Mouse (Mus musculus) lung, postnatal 25 days (tissue): ENCODE measurements at regions not wholly inside any gene's neighbourhood (a gene's known extent, or its start where the extent isn't known, plus 50 kb on each side); places are given as distances from the start of the nearest gene placed in this dataset.

ENCODE experiments used
- DNase-seq: peaks from one replicate; pipeline ENCODE4 v3.0.0; 2022; ENCODE audit warnings: low spot score

DNA sequence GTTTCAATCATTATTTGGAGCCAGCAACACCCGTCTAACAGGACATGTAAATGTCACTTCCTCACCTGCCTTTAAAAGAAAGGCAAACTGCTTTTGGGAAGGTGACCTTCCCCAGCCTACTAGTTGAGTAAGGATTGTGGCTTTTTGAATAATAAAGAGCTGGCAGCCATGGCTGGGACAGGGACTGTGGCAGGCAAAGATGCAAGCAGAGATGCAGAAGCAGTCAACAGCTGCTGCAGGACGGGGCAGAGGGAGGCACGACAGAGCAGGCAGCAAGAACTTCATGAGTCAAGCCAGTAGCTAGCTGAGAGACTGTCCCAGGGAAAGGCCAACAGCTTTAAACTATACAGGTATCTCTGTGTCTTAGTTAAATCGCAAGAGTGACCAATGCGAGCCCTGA is 334.7 kb upstream of the Zfp462 start:
- DNase-seq, result no peak

DNA sequence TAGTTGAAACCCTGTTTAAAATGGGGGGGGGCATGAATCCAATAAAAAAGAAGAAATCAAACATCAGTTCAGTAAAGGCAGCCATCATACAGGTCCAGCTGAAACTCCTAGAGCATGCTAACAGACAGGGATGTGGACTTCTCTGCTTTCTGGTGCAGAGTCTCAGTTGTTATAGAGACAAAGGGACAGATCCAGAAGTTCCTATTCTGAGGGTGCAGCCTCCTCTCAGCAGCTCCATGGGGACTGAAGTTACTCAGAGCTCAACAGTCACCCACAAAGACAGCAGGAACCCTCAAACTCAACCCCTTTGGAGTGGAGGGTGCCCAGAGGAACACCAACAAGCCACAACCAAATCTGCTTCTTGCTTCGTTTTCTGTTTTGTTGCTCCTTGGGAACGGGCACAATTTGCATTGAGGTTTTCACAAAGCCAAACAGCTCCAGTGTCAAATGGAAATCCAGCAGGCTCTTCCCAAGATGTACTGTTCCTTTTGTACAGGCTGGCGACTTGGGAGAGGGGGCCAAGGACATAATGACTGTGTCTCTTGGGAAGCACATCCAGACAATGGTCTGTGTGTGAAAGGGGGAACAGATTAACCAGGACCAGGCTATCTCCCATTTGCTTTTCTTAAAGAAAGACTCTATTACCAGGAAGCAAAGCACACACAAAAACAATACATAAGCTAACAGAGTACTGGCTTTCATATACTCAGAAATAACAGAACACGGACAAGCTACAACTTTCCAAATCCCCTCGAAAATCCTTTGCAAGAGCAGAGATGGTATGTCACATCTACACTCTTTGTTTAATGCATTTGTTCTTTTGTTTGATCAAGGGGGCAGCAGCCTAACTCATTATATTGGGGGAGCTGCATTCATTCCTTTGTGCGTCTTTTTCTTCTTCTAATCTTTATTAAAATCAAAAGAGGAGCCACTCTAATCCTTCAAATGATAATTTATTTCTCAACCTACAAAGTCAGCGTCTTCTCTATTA is 332.6 kb upstream of the Zfp462 start:
- no peak for DNase-seq

DNA sequence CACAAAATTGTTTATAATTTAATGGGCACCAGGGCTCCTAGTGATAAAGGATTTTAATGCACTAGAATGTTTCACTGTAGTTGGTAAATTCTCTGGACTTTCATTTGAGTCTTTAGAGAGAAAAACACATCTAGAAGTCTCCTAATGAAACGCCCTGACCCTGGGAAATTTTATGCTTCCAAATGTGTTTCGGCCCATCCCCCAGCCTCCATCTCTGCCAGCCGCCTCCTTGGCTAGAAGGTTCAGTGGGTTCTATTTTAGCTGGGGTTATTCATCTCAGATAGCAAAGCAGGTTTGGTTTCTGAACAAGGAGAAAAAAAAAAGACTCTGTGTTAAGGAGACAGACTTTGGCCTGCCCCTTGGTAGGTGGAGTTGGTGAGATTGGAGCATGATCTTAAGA is 331.8 kb upstream of the Zfp462 start:
- no peak for DNase-seq

DNA sequence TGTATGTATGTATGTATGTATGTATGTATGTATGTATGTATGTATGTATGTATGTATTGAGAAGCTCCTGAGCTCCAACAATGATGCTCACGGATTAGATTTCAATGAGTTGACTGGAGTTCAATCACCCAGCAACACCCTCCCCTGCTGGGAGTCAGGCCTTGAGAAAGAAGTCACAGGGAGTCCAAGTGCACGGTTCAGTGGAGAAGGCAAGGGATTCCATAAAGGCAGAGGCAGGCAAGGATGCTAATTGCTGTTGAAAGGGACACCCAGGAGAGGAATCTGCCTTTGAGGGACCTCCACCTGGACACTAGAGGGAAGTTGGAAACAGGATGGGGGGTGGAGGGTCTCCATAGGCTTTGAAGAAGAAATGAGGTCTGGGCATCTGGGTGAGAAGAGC is 331.2 kb upstream of the Zfp462 start:
- no peak for DNase-seq

DNA sequence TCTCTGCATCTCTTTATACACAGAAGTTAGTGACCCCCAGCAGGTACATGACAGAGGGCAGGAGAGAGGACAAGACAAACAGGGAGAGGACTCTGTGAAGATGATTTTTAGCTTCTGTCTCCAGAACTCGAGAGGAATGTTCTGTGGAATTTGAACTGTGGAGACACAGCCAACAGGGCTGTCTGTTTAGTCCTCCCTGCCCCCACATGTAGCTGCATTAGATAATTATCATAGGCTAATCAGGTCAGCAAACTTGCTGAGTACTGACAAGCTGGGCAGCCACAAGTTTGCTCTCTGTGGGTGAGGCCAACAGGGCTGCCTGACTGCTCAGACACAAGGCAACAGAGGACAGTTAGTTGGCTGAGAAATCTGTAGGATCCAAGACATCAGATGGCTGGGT is 329.0 kb upstream of the Zfp462 start:
- no peak for DNase-seq

DNA sequence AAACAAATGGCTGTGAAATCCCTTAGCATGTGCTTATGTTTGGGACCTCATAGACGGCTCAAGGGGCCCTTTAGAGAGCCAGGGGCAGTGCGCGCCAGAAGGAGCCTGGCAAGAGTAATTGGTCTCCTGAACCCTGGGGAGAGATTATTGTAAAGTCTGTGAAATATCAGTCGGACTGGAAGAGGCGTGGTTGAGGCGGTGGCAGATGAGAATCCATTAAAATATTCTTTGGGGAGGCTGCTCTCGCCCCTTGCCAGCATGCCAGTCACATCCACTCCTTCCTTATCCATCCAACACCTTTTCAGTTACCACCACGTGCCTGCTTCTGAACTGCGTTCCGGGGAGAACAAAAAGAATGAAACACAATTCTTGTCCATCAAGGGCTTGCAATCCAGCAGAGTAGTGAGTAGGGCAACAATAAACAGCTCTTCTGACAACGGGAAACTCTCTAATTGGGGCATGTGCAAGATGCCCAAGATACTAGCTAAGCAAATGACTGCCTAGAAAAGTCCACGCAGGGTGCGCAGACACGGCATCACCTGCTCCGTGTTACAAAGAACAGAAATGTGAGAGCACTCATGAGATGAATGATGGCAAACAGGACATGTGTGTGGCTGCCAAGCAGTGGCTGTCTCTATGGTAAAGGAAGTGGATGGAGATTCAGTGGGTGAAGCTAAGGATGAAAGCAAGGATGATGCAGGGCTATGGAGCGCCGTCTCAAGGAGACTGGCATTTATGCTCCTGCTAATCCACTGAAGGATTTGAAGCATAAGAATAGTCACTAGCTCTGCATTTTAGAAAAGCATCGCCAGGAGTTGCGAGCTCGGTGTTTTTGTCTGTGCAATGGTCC is 320.6 kb upstream of the Zfp462 start:
- DNase-seq, result no peak

DNA sequence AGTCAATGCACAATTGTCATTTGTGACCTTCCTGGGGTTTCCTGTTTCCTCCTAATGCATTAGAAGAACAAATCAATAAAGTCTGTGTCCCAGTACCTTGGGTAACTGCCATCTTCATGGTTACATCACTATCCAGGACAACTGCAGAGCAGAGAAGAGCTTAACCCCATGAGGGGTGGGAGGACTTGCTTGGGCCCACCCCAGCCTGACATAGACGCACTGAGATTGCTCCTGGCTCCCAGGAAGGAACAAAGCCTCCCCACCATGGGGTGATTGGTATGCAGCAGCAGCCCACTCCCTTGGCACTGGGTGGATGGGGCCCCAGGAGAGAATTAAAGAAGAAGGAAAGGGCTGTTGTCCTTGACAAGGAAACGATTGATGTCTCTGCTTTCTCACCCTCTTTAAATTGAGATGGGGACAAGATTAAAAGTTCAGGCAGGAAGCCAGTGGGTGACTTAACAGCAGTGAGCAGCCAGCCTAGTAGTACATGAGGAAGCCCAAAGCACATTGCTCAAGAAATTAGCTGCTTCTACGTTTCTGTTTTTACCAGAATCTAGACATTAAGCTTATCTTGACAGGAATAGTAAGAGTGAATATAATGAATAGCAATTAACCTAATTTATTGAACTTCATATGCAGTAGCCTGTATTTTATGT is 307.7 kb upstream of the Zfp462 start:
- no peak for DNase-seq

DNA sequence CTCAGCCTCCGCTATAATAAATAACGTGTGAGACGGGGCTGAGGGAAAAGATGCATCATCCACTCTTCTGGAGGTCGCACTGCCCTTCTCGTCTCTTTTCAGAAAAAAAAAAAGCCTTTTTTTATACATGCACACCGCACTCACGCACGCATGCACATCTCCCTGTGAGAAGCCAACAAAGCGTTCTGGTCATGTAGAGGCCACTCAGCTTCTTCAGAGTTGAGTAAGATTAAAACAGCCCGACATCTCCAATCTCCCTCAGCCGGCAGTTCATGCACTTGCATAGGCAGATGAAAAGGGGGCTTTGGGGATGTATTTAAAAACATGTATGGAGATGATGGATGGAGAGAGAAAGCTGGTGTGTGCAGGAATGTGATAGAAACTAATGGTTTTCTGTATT is 298.8 kb upstream of the Zfp462 start:
- DNase-seq, result no peak

DNA sequence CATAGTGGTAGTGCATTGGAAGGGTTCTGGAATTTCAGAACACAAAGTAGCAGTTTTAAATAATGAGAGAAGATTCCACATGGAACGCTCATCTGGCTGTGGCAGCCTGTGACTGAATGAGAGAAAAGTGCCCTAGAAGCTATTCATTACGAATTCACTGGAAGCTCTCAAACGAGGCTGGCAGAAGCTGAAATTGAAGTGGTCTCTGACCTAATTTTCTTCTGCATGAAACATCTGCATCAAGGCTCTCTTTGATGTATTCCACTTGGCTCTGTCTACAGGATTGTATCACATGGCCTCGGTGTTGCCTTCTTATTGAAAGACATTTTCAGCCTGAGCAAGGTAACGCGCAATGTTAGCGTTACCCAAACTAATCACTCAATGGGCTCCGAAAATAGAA is 298.4 kb upstream of the Zfp462 start:
- DNase-seq, result no peak

DNA sequence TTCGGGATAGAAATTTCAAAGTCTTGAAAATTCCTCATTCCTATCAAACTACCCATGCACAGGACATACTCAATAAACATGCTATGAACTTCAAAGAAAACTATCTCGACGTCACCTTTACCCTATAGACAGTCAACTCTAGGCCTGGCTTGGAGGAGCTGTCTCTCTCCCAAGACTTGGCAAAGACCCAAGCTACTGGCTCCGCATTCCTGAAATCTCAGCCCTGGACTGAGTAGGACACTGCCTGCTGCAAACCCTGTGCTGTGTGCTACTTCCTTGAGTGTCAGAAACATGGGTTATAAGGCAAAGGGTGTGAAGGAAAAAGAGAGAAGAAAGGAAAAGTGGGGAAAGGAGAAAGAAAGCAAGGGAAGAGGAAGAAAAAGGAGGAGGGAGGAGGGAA is 296.6 kb upstream of the Zfp462 start:
- DNase-seq, result no peak

DNA sequence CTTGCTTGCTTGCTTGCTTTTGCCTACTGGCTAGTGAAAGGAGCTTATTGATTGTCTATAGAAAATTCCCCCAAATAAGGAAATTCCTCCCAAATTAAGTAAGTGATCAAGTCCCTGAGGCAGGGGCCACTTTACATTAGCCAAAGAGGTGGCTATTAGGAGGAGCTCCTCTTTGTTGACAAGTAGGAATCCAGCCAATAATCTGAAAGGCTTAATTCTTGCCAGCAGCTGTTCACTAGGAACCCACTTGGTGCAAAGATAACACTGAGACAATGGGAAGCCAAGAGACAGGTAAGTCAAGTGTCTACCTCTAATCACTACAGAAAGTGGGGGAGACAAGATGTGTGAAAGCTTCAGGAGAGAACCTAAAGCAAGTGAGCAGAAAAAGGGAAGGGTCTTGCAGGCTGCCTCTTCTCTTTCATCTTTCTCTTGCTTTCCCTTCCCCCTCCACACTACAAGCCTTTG is 293.2 kb upstream of the Zfp462 start:
- no peak for DNase-seq

DNA sequence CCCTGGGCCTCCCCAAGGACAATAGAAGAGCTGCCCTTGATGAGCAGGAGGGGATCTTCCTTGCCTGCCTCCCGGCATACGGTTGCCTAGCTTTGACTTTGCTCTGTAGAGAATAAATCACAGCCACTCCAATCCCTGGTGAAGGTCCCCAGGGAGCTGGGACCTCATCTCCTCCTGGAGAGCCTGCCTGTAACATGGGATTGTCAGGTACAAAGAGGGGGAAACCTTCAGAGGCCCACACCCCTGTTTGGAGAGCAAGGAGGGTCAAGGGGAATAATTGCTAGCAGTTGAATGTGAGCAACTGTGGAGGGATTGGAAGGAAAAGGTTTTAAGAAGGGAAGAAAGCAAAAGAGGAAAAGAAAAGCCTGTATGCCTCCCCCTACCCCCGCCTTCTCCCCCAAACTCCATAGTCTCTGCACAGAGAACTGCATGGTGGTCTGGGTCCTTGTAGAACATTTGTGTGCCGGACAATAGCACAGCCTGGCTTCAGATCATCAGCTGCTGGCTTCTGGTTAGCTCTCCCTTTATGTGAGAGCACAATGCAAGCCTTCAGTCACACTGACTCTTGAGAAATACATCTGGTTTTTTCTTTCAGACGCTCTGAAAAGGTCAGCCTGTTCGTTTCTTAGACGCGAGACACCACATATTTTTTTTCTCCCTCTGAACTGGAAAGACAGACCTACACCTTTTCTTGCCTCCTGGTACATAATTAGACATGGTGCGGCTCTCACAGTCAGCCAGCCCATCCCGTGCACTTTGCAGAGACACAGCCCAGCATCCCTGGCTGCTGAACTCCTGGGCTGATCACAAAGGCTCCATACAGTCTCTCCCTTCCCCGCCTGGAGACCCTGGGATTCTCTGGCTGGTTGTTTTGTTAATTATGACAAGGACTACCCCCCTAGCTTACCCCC is 292.5 kb upstream of the Zfp462 start:
- no peak for DNase-seq

DNA sequence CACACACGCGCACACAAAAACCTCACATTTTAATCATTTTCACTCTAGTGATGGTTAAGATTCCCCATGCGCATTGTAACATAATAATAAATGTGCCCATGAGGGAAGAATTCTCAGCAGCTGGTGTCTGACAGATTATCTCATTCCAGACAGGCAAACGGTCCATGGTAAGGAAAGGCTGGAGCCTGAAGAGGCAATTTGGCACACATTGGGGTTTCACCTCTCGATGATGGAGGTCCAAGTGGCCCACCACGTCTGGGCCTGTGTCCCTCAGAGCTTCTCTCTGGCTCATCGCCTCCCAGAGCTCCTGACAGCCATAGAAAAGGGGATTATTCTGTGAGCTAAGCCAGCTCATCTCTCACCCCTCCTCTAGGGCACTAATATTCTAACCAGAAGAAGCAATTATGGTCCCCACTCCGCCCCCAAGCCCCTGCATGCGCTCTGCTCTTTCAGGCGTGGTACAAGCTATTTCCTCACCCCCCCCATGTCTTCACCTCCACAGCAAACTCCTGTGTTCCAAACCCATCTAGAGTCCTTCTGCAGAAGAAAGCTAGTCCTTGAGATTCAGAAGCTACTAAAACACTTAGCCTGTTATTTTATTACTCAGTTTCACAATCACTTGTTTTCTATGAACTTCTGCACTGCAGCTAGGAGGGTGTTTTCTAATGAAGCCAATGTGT is 291.6 kb upstream of the Zfp462 start:
- DNase-seq, result no peak
